Mouse (Mus musculus) left cerebral cortex, postnatal 14 days (tissue): Measurements from ENCODE around the gene Lrrc71. TPM values are rescaled to one million over a fixed set of nuclear protein-coding genes. Genes with fewer than 3 reads are reported as not detected.

Experiments used
- DNase-seq, 2 experiments: peaks; one replicate each; pipeline ENCODE4 v3.0.0; 2021 to 2022; ENCODE audit warnings: low spot score in 2 of 2, mixed read lengths in 1 of 2
- intact Hi-C: fragments of 180-260 bp; cut with DNase I; formaldehyde crosslinking; loops from one replicate; pipeline ENCODE4 v1.15.1; 2025
- long read RNA-seq, 2 experiments: library from polyadenylated mRNA; stranded (forward); transcript quantifications; one replicate each; pipeline ENCODE4 v2.0.0; 2021
- total RNA-seq, 2 experiments: library from RNA; stranded (reverse); gene quantifications; 2 replicates each; pipeline ENCODE4 v1.2.3; 2021

Lrrc71 gene
- total RNA-seq, result under 1 TPM; 0.21 to 0.55 TPM
- long read RNA-seq, experiment 1, result 0 reads
- long read RNA-seq, experiment 2, result 0 reads

- DNase-seq, result no peak
- intact Hi-C loops, result no loop called here
Observed at GRCm38 (mm10) chr3:87748431-87748830, at the start of gene Lrrc71. Gene Lrrc71, minus strand, starts transcription at chr3:87748625.

GRCm38 (mm10) chr3:87796736-87797334, 48.4 kb upstream of the Lrrc71 start, which contains the start of gene Insrr:
Gene Insrr, plus strand, starts transcription at chr3:87796951.
- intact Hi-C loops, result loop anchor here (5.0 kb wide), 1 partner anchor 40 kb away; no protein-coding TSS in a partner anchor
- no peak for DNase-seq

DNA sequence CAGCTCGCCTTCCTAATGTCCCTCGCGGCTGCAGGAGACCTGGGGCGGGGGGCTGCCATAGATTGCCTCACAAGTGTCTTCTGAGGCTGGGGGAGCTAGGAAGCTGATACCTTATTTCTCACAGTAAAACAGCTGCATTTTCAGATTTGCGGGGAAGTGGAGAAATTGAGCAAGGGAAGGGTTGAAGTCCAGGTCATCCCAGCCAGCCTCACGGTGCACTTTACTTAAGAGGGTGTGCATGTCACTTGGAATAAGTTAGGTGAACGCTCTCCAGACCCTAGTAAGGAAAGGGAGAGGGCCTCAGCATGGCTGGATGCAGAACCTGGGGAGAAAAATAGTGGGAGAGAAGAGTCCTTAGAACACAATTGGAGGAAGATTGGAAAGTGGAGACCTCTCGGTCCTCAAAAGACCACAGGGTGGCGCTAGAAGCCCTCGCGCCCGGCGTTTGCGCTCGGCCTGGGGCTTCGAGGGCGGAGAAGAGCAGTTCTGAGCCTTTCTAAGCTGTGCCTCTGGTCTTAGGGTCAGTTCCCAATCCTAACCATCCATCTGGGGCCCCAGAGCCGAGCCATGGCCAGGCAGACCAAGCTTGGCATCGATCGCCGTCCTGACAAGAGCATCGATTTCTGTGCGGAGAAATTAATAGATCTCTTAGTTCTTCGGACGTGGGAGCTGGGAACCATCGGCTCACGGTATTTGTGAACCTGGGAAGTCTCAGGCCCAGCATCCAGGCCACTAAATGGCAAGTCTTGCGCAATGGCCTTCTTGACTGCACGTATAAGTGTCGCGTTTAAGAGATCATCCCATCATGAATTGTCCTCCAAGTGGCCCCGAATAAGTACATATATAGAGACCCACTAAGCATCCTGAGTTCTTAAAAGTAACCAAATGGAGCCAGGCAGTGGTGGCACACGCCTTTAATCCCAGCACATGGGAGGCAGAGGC, 47.2 kb upstream of the Lrrc71 start:
- intact Hi-C loops, result loop anchor here (5.0 kb wide), 1 partner anchor 42 kb away; no protein-coding TSS in a partner anchor
- DNase-seq, result peak; percentile 40 to 49

GRCm38 (mm10) chr3:87794922-87795325, 46.5 kb upstream of the Lrrc71 start, which contains the start of gene Ntrk1:
Gene Ntrk1, minus strand, starts transcription at chr3:87795162.
- DNase-seq, result no peak
- intact Hi-C loops, result loop anchor here (5.0 kb wide), 1 partner anchor 42 kb away; no protein-coding TSS in a partner anchor

DNA sequence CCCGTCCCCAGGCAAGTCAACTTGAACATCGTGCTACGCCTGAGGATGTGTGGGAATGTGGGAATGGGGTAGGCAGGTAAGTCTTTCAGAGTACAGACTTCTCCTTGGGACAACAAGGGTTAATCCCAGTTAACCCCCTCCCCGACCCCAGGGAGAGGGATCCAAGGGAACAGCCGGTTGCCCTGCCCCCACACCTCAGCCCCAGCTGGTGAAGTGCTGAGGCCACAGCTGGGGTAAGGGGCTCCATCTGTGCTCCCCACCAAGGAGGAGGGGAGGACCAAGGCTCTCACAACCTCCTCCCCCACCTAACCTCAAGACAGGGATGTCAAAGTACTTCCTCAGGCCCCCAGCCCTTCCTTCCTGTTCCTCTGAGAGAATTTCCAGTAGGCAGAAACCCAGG, 41.3 kb upstream of the Lrrc71 start:
- DNase-seq, result no peak
- intact Hi-C loops, result no loop called here

GRCm38 (mm10) chr3:87789248-87789647, 40.8 kb upstream of the Lrrc71 start:
- intact Hi-C loops, result no loop called here

DNA sequence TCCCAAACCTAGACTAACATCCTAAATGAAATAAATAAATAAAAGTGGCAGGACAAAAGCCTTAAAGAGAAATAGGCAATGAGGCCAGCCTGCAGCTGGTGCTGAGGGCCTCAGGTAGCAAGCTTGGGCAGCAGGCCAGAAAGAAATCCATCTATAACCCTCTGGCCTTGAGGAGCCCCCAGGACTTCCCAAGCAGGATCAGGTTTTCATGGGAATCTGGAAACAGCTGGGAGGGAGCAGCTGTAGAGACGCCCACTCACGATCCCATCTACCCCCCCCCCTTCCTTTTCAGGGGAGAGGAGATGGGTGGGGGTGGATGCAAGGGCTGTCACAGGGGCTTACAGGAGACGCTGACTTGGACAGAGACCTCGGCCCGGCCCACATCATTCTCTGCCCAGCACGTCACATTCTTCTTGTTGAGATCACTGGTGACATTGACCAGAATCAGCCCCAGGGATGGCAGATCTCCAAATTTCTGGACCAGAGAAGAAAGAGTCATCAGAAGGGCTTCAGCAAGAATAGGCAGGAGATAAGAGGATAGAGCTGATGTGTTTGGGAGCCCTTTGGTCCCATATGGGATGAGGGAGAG, 37.3 kb upstream of the Lrrc71 start:
- intact Hi-C loops, result no loop called here
- no peak for DNase-seq

More at GRCm38 (mm10) chr3:87789248-87789647, 40.8 kb upstream of the Lrrc71 start:
- DNase-seq, result no peak

DNA sequence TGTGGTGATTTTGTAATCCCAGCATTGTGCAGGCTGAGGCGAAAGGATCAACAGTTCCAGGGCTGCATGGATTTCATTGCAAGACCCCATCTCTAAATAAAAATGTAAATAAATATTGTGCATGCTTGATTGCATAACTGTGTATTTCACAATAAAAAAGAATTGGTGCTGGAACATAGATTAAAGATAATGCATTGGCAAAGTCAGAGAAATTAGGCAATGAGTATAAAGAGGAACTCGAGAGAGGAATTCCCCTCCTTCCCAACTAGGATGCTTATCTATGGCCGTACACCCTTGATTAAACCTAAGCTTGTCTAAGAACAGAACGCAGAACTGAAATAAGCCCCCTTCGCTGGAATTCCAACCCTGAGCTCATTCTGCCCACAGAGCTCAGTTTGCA, 36.7 kb upstream of the Lrrc71 start:
- DNase-seq, result no peak
- intact Hi-C loops, result no loop called here

DNA sequence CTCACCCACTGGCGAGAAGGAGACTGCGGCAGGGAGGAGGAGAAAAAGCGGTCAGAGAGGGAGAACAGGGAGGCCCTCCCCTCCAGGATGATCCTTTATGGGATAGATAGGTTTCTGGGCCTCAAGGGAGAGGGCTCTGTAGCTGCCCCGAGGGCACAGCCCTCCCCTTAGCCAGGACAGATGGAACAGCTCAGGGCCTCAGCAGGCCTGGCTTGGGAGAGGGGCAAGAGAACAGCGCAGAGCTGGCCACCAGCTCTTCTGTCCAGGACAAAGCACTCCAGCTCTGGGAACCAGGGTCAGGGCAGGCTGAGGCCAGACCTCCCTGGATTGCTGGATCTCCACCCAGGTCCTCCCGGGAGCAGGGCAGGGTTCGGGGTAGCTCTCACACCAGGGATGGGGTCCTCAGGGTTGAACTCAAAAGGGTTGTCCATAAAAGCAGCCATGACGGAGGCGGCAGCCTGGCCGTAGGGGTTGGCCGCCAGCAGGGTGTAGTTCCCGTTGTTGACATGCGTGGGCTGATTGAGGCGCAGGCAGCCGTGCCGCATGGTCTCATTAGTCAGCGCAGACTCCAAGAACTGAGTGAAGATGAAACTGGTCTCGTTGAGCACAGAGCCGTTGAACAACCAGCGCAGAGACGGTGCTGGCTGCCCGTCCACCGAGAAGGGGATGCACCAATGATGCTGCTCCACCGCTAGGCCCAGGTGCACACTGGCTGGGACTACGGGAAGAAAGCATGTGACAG, 35.0 kb upstream of the Lrrc71 start:
- no peak for DNase-seq
- intact Hi-C loops, result no loop called here

DNA sequence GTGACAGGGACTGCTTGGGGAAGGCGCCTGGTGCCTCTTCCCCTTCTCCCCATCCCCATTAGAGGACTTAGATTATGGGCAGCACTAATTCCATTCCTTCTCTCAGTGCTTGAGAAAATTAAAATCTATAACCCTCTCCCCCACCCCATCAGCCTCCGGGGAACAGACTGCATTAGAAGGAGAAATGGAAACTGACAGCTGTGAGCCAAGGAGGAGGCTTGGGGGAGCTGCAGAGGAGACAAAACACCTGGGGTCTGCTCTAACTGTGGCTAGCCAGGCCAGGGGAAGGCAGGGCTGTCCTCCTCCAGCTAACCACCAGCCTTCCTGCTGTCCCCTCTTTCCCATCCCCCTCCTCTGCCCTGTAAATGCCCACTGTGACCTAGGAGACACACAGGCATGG, 30.7 kb upstream of the Lrrc71 start:
- intact Hi-C loops, result no loop called here
- DNase-seq, result no peak

- DNase-seq, result no peak
- intact Hi-C loops, result no loop called here
Observed at GRCm38 (mm10) chr3:87778283-87778682, 29.9 kb upstream of the Lrrc71 start.

- no peak for DNase-seq
- intact Hi-C loops, result loop anchor here (5.0 kb wide), 3 partner anchors 46 to 86 kb away; no protein-coding TSS in a partner anchor
Observed at GRCm38 (mm10) chr3:87771088-87771487, 22.7 kb upstream of the Lrrc71 start.

- peak; percentile 63 to 73 for DNase-seq
- intact Hi-C loops, result loop anchor here (5.0 kb wide), 3 partner anchors 47 to 87 kb away; no protein-coding TSS in a partner anchor
Observed at GRCm38 (mm10) chr3:87770280-87770679, 21.9 kb upstream of the Lrrc71 start.

- intact Hi-C loops, result no loop called here
- no peak for DNase-seq
Observed at GRCm38 (mm10) chr3:87769506-87769905, 21.1 kb upstream of the Lrrc71 start.

GRCm38 (mm10) chr3:87768844-87769243, 20.4 kb upstream of the Lrrc71 start:
- intact Hi-C loops, result no loop called here
- peak; percentile 42 to 52 for DNase-seq

DNA sequence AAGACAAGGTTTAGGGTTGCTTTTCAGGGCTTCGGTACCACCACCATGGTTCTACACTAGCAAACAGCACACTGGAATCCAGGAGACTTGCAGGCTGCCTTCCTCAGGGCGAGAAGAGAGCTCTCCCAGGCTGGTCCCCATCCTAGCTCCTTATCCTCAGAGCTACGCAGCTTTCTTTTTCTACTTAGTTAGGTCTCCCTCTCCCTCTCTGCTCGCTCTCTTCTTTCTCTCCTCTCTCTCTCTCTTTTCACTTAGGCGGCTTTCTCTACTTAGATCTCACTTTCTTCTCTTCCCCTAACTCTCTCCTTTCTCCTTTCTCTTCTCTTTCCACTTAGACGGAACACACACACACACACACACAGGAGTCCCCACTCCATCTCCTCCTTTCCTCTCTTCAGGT, 20.0 kb upstream of the Lrrc71 start:
- no peak for DNase-seq
- intact Hi-C loops, result no loop called here

GRCm38 (mm10) chr3:87767764-87768163, 19.3 kb upstream of the Lrrc71 start:
- DNase-seq, result no peak
- intact Hi-C loops, result no loop called here

DNA sequence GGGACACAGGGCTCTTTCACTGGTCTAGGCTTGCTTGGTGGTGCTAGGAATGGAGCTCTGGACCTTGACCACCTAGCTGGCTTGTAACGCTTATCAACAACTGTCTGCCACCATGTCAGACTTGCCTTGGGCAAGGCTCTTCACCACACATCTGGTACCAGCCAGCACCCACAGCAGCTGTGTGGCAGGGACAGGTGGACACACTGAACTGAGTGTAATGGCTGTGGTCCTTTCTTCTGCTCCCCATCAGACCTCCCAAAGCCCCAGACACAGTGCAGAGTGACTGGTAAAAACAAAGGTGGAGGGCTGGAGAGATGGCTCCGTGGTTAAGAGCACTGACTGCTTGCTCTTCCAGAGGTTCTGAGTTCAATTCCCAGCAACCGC, 17.9 kb upstream of the Lrrc71 start:
- DNase-seq, result no peak
- intact Hi-C loops, result no loop called here

GRCm38 (mm10) chr3:87765631-87766283, 17.3 kb upstream of the Lrrc71 start:
- intact Hi-C loops, result no loop called here

More at GRCm38 (mm10) chr3:87765631-87766283, 17.3 kb upstream of the Lrrc71 start:
- no peak for DNase-seq
